Mouse (Mus musculus): ENCODE results near the gene Trim9. TPM values are rescaled to one million over a fixed set of nuclear protein-coding genes. Genes with fewer than 3 reads are reported as not detected.

The Trim9 gene
- total RNA-seq, 2 experiments from 2014 or later = 336 to 347 TPM

- DNase-seq (ENCODE audit: extremely low spot score in 1 of 2, low spot score in 2 of 2) = no peak
- intact Hi-C loops (cut with DNase I) = no loop called here
These were observed 14.1 kb downstream of the Trim9 start for GRCm38 (mm10) chr12:70333253-70333805.

- intact Hi-C loops (cut with DNase I) = no loop called here
- DNase-seq (ENCODE audit: extremely low spot score in 1 of 2, low spot score in 2 of 2) = no peak
These were observed 18.4 kb downstream of the Trim9 start for GRCm38 (mm10) chr12:70329059-70329458.

GRCm38 (mm10) chr12:70326956-70327355 is 20.5 kb downstream of the Trim9 start:
- no peak for DNase-seq (ENCODE audit: extremely low spot score in 1 of 2, low spot score in 2 of 2)
- intact Hi-C loops (cut with DNase I) = no loop called here

GRCm38 (mm10) chr12:70326393-70326792 is 21.0 kb downstream of the Trim9 start:
- DNase-seq (ENCODE audit: extremely low spot score in 1 of 2, low spot score in 2 of 2) = no peak
- intact Hi-C loops (cut with DNase I) = no loop called here

- DNase-seq (ENCODE audit: extremely low spot score in 1 of 2, low spot score in 2 of 2) = no peak
- intact Hi-C loops (cut with DNase I) = no loop called here
These were observed 21.6 kb downstream of the Trim9 start for GRCm38 (mm10) chr12:70325826-70326225.

- no peak for DNase-seq (ENCODE audit: extremely low spot score in 1 of 2, low spot score in 2 of 2)
- intact Hi-C loops (cut with DNase I) = no loop called here
These were observed 24.6 kb downstream of the Trim9 start for GRCm38 (mm10) chr12:70322790-70323189.

GRCm38 (mm10) chr12:70316147-70316546 is 31.3 kb downstream of the Trim9 start:
- intact Hi-C loops (cut with DNase I) = no loop called here
- no peak for DNase-seq (ENCODE audit: extremely low spot score in 1 of 2, low spot score in 2 of 2)

- DNase-seq (ENCODE audit: extremely low spot score in 1 of 2, low spot score in 2 of 2) = no peak
These were observed 39.5 kb downstream of the Trim9 start for GRCm38 (mm10) chr12:70307881-70308280.

GRCm38 (mm10) chr12:70307062-70307461 is 40.4 kb downstream of the Trim9 start:
- DNase-seq (ENCODE audit: extremely low spot score in 1 of 2, low spot score in 2 of 2) = no peak
- intact Hi-C loops (cut with DNase I) = no loop called here

More at GRCm38 (mm10) chr12:70307881-70308280, 39.5 kb downstream of the Trim9 start:
- intact Hi-C loops (cut with DNase I) = no loop called here

- no peak for DNase-seq (ENCODE audit: extremely low spot score in 1 of 2, low spot score in 2 of 2)
- intact Hi-C loops (cut with DNase I) = no loop called here
These were observed 43.4 kb downstream of the Trim9 start for GRCm38 (mm10) chr12:70304014-70304413.

- DNase-seq (ENCODE audit: extremely low spot score in 1 of 2, low spot score in 2 of 2) = no peak
- intact Hi-C loops (cut with DNase I) = no loop called here
These were observed 43.9 kb downstream of the Trim9 start for GRCm38 (mm10) chr12:70303525-70303924.

- no peak for DNase-seq (ENCODE audit: extremely low spot score in 1 of 2, low spot score in 2 of 2)
- intact Hi-C loops (cut with DNase I) = no loop called here
These were observed 45.2 kb downstream of the Trim9 start for GRCm38 (mm10) chr12:70302022-70302720.

GRCm38 (mm10) chr12:70293927-70294684 is 53.3 kb downstream of the Trim9 start:
- no peak for DNase-seq (ENCODE audit: extremely low spot score in 1 of 2, low spot score in 2 of 2)
- intact Hi-C loops (cut with DNase I) = no loop called here

GRCm38 (mm10) chr12:70293165-70293926 is 54.1 kb downstream of the Trim9 start:
- no peak for DNase-seq (ENCODE audit: extremely low spot score in 1 of 2, low spot score in 2 of 2)
- intact Hi-C loops (cut with DNase I) = no loop called here

- intact Hi-C loops (cut with DNase I) = loop anchor here (5.0 kb wide), 1 partner anchor 62 kb away; the partner anchor contains the start of gene Trim9
These were observed 61.9 kb downstream of the Trim9 start for GRCm38 (mm10) chr12:70285521-70285920.

GRCm38 (mm10) chr12:70284979-70285378 is 62.4 kb downstream of the Trim9 start:
- intact Hi-C loops (cut with DNase I) = loop anchor here (5.0 kb wide), 1 partner anchor 62 kb away; the partner anchor contains the start of gene Trim9
- DNase-seq (ENCODE audit: extremely low spot score in 1 of 2, low spot score in 2 of 2) = no peak

More at GRCm38 (mm10) chr12:70285521-70285920, 61.9 kb downstream of the Trim9 start:
- no peak for DNase-seq (ENCODE audit: extremely low spot score in 1 of 2, low spot score in 2 of 2)

GRCm38 (mm10) chr12:70283116-70283731 is 64.2 kb downstream of the Trim9 start:
- intact Hi-C loops (cut with DNase I) = no loop called here
- DNase-seq (ENCODE audit: extremely low spot score in 1 of 2, low spot score in 2 of 2) = peak; percentile 61 to 70

GRCm38 (mm10) chr12:70280930-70281329 is 66.5 kb downstream of the Trim9 start:
- no peak for DNase-seq (ENCODE audit: extremely low spot score in 1 of 2, low spot score in 2 of 2)
- intact Hi-C loops (cut with DNase I) = no loop called here

GRCm38 (mm10) chr12:70280381-70280780 is 67.0 kb downstream of the Trim9 start:
- intact Hi-C loops (cut with DNase I) = no loop called here
- no peak for DNase-seq (ENCODE audit: extremely low spot score in 1 of 2, low spot score in 2 of 2)
